Mouse (Mus musculus) CH12F3 (cell line): ENCODE measurements around the gene Vmn2r98.
"Not testable (repeated sequence)": the region's sequence is repeated elsewhere in the genome, so short reads cannot be mapped to it uniquely, and the experiment has no call there.

Source experiments
- in situ Hi-C: fragments of 300-500 bp; cut with MboI; formaldehyde crosslinking; loops from 2 replicates; pipeline ENCODE4 v1.14.3; 2020; ENCODE audit warnings: low sequenced_read_pairs

Gene Vmn2r98

DNA sequence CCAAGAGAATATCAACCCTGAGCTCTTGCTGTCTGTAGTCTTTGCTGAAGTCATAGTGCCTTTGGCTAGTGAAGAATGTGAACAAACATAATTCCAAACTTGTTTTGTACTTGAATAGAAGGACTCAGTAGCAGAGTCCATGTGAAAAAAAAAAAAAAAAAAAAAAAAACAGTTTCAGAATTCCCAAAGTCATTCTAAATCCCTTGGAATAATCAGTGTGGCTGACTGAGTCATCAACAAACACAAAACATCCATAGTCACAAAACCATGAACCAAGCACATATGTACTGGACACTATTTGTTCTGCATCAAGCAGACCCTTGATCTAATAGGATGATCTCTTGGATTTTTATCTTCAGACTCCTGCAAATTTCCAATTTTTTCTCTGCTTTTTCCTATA is at the start of gene Vmn2r98:
TSS of gene Vmn2r98 (plus strand) at position 301 of the 400 bp plus-strand sequence.
- in situ Hi-C loops = not testable (repeated sequence)

DNA sequence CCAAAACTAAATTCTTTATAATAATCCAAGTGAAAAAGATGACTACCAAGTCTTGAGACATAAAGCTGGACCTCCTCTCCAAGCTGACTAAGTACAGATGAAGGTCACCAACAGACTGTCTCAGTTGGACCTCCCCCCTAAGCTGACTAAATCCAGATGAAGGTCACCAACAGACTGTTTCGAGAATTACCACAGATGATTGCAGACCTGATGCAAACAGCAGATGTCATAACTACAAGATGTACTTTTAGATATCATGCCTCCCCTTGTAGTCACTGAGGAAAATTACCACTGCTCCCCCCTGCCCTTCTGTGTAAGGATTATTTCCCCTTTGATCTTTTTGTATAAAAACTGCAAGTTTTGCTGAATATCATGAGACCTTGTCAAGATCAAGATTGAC is 21.8 kb upstream of the Vmn2r98 start:
- in situ Hi-C loops = not testable (repeated sequence)

DNA sequence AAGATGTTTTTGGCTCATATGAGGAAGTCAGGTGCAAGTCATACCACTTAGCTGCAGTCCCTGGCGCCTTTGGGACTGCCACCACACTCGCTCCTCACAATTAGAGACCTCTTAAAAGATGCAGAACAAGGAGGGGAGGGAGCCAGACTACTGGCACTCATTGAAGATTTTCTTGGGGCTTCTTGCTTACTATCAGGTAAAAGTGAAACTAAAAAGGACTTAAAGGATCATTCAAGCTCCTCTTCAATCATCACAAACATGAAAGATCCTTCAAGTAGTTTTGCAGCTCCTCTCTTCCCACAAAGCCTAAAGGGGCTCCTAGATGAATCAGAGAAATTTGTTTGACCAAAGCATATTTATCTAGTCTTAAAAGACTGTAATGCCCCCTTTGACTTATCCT is 21.3 kb upstream of the Vmn2r98 start:
- in situ Hi-C loops = no loop called here

DNA sequence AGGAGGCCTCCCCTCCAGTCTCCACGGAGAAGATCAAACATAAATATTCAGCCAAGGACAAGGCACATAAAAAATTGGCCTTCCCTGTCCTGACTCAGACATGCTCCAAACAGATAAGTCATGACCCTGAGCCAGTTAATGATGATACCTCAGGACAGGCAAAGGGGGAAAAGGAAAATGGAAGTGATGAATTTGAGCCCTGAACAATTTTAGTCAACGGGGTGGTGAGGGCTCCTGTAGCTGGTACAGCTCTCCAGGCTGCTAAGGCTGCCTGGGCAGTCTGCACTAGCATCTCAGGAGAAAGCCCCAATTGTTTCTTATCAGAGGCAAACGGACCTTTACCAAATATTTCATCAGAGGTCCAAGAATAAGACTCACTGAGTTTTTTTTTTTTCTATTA is 20.5 kb upstream of the Vmn2r98 start:
- in situ Hi-C loops = no loop called here
